Mouse (Mus musculus) megakaryocyte, embryonic 14.5 days (primary cell): ENCODE results near the gene Kel.

Source experiments
- FLI1 ChIP-seq: IDR thresholded peaks from 2 replicates; pipeline ENCODE4 v1.6.1; 2012; ENCODE audit warnings: low read length, inconsistent platforms, mixed read lengths
- GATA1 ChIP-seq: IDR thresholded peaks from 3 replicates; pipeline ENCODE4 v1.6.1; 2012; ENCODE audit warnings: mixed read lengths, low read length, inconsistent platforms, borderline replicate concordance

GRCm38 (mm10) chr6:41658487-41658886 lies 45.7 kb downstream of the Kel start:
- no peak for TF ChIP-seq GATA1
- no peak for TF ChIP-seq FLI1
